Mouse (Mus musculus): ENCODE measurements around the gene Ctsm. TPM values are rescaled to one million over a fixed set of nuclear protein-coding genes. Genes with fewer than 3 reads are reported as not detected.
"Not testable (repeated sequence)": the region's sequence is repeated elsewhere in the genome, so short reads cannot be mapped to it uniquely, and the experiment has no call there.

Ctsm gene
- not detected in 2 replicates for polyA plus RNA-seq (2012; rRNA removed)
- not detected in 2 replicates for polyA plus RNA-seq (2014; fragmentation: Nextera tagmentation; extraction: Ambion mirVana)

DNA sequence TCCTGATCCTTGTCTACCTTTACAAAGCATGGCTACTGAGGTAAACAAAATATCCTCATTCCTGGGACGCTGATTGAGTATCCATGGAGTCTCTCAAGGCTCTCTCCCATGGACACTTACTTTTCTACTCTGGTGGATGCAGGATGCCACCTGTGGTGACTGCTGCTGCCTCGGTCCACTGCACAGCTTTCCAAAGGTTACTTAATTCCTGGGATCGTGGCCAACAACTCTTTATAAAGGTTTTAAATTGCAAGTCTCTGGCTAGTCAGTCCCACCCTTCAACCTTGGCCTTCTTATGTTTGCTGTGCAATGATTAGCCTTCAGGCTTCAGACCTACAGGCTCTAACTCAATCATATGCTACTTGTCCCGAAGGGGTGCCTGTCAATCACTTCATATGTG, at the start of gene Ctsm:
Gene Ctsm (minus strand): TSS at position 209 of the 400 bp plus-strand sequence.
- no peak within 1 kb of the TSS for H3K27ac ChIP-seq
- H3K4me1 ChIP-seq (replicated peaks; ENCODE audit: control insufficient read depth in 2 of 2, insufficient read depth in 2 of 2, low read length in 1 of 2) = no peaks in the 10 kb centered on the region
- no peak for ATAC-seq (ENCODE audit: insufficient read depth)
- WGBS (ENCODE audit: insufficient replicate concordance) = 39% methylated on average over 4 of the region's 4 CpGs
- TF ChIP-seq CTCF (IDR thresholded peaks at IDR 0.05; ENCODE audit: low read depth) (no peak), EP300 (IDR thresholded peaks at IDR 0.05; ENCODE audit: low read depth) (no peak)
- H3K9me3 ChIP-seq (ENCODE audit: control insufficient read depth, low read length) = no peaks in the 10 kb centered on the region; the same call in 1 of the 2 replicates
- H3K4me2 ChIP-seq (ENCODE audit: low read depth) = no peak within 1 kb of the TSS
- no peak within 1 kb of the TSS for H3K4me3 ChIP-seq (ENCODE audit: insufficient read depth in 1 of 2, low read depth in 2 of 2, low read length in 2 of 2)
- no peaks in the 10 kb centered on the region for H3K36me3 ChIP-seq (replicated peaks; ENCODE audit: control insufficient read depth, insufficient read depth, low read depth)
- H3K27me3 ChIP-seq (ENCODE audit: control insufficient read depth, insufficient read depth, low read length) = no peaks in the 10 kb centered on the region
- no peak within 1 kb of the TSS for H3K9ac ChIP-seq (replicated peaks)
- DNase-seq (ENCODE audit: low read depth in 3 of 3, low spot score in 3 of 3) = no peak

- H3K27me3 ChIP-seq (ENCODE audit: control insufficient read depth, insufficient read depth, low read length) = no peaks in the 10 kb centered on the region
- H3K4me1 ChIP-seq (replicated peaks; ENCODE audit: control insufficient read depth in 2 of 2, insufficient read depth in 2 of 2, low read length in 1 of 2) = no peaks in the 10 kb centered on the region
- no peak for TF ChIP-seq CTCF (IDR thresholded peaks at IDR 0.05; ENCODE audit: low read depth)
- TF ChIP-seq EP300 (IDR thresholded peaks at IDR 0.05; ENCODE audit: low read depth) = no peak
- H3K4me3 ChIP-seq (ENCODE audit: insufficient read depth in 1 of 2, low read depth in 2 of 2, low read length in 2 of 2) = no peak within 1 kb of the TSS
- H3K36me3 ChIP-seq (replicated peaks; ENCODE audit: control insufficient read depth, insufficient read depth, low read depth) = no peaks in the 10 kb centered on the region
- H3K9ac ChIP-seq (replicated peaks) = no peak within 1 kb of the TSS
- H3K4me2 ChIP-seq (ENCODE audit: low read depth) = no peak within 1 kb of the TSS
- H3K27ac ChIP-seq = no peak within 1 kb of the TSS
- no peaks in the 10 kb centered on the region for H3K9me3 ChIP-seq (ENCODE audit: control insufficient read depth, low read length)
- no peak for DNase-seq (ENCODE audit: low read depth in 3 of 3, low spot score in 3 of 3)
- ATAC-seq (ENCODE audit: insufficient read depth) = no peak
Observed at GRCm38 (mm10) chr13:61570027-61570426, 28.4 kb upstream of the Ctsm start, which contains the start of gene Cts3. TSS of gene Cts3 (minus strand) at chr13:61570127.

DNA sequence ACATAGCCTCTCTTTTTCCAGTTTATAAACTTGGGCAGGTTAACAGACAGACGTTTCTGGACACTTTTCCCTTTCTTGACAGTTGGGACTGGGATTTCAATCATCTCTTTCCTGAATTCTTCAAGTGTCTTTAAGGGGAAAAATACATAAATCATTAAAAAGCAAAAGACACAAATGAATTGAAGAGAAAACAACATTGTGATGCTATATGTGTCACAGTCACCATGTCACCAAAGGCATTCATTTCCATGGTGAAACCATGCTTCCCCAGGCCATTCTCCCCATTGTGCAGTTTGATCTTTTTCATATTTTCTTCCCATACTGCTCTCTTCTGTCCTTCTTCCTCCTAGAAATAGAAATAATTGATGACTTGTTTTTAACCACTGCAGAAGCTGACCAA, 26.4 kb upstream of the Ctsm start, which contains the start of gene Gm49352:
Gene Gm49352 (minus strand): TSS at position 101 of the 400 bp plus-strand sequence.
- not testable (repeated sequence) for H3K27ac ChIP-seq; H3K9me3 ChIP-seq (ENCODE audit: control insufficient read depth, low read length); DNase-seq (ENCODE audit: low read depth in 3 of 3, low spot score in 3 of 3); H3K4me3 ChIP-seq (ENCODE audit: insufficient read depth in 1 of 2, low read depth in 2 of 2, low read length in 2 of 2); H3K4me1 ChIP-seq (replicated peaks; ENCODE audit: control insufficient read depth in 2 of 2, insufficient read depth in 2 of 2, low read length in 1 of 2); ATAC-seq (ENCODE audit: insufficient read depth); H3K9ac ChIP-seq (replicated peaks); H3K4me2 ChIP-seq (ENCODE audit: low read depth); H3K36me3 ChIP-seq (replicated peaks; ENCODE audit: control insufficient read depth, insufficient read depth, low read depth); H3K27me3 ChIP-seq (ENCODE audit: control insufficient read depth, insufficient read depth, low read length)
- WGBS (ENCODE audit: insufficient replicate concordance) = 17% methylated on average over 1 of the region's 1 CpGs

Other genes with a start within 250 kb of the Ctsm start
- gene Cts7, start 183.6 kb downstream of the Ctsm start, polyA plus RNA-seq (2012; rRNA removed) = not detected in 2 replicates
- not detected in 2 replicates for gene Cts7, start 183.6 kb downstream of the Ctsm start, polyA plus RNA-seq (2014; fragmentation: Nextera tagmentation; extraction: Ambion mirVana)
- gene Gm49352, start 26.3 kb upstream of the Ctsm start, polyA plus RNA-seq (2012; rRNA removed) = not detected in 2 replicates
- gene Gm49352, start 26.3 kb upstream of the Ctsm start, polyA plus RNA-seq (2014; fragmentation: Nextera tagmentation; extraction: Ambion mirVana) = not detected in 2 replicates
- gene Cts3, start 28.3 kb upstream of the Ctsm start, polyA plus RNA-seq (2012; rRNA removed) = not detected in 2 replicates
- not detected in 2 replicates for gene Cts3, start 28.3 kb upstream of the Ctsm start, polyA plus RNA-seq (2014; fragmentation: Nextera tagmentation; extraction: Ambion mirVana)